Mouse (Mus musculus) thymus, adult 2 months (tissue): ENCODE results near the gene Nol4l. TPM values are rescaled to one million over a fixed set of nuclear protein-coding genes. Genes with fewer than 3 reads are reported as not detected.

Experiments used
- DNase-seq: peaks from one replicate; pipeline ENCODE4 v3.0.0; 2021
- H3K27ac ChIP-seq: fragments of 200-500 bp; 2 replicates; pipeline ENCODE4 v1.5.1; 2012; ENCODE audit warnings: low read length, control low read depth; ENCODE audit not compliant: control insufficient read depth, insufficient read depth
- H3K27me3 ChIP-seq: fragments of 200-500 bp; 2 replicates; pipeline ENCODE4 v1.6.1; 2012; ENCODE audit warnings: mild to moderate bottlenecking, low read length, moderate library complexity, mixed read lengths; ENCODE audit not compliant: control insufficient read depth, insufficient read depth
- H3K36me3 ChIP-seq: fragments of 200-500 bp; 2 replicates; pipeline ENCODE4 v1.6.1; 2012; ENCODE audit warnings: mild to moderate bottlenecking, low read length, moderate library complexity; ENCODE audit not compliant: control insufficient read depth, insufficient read depth
- H3K4me1 ChIP-seq: fragments of 200-500 bp; replicated peaks from 2 replicates; pipeline ENCODE4 v1.6.1; 2012; ENCODE audit warnings: low read length; ENCODE audit not compliant: control insufficient read depth, insufficient read depth
- H3K4me3 ChIP-seq: fragments of 200-500 bp; 2 replicates; pipeline ENCODE4 v1.5.1; 2012; ENCODE audit warnings: mild to moderate bottlenecking, low read length, control low read depth, moderate library complexity; ENCODE audit not compliant: control insufficient read depth, insufficient read depth
- CTCF ChIP-seq: fragments of 200-500 bp; IDR thresholded peaks from 2 replicates; pipeline ENCODE4 v1.5.1; 2012; ENCODE audit warnings: mild to moderate bottlenecking, control low read depth, low read length, moderate library complexity, borderline replicate concordance; ENCODE audit not compliant: control insufficient read depth, poor library complexity, insufficient read depth; ENCODE audit errors: extremely low read depth
- POLR2A ChIP-seq: fragments of 200-500 bp; IDR thresholded peaks from 2 replicates; pipeline ENCODE4 v1.6.1; 2012; ENCODE audit warnings: mild to moderate bottlenecking, low read length, control low read depth, moderate library complexity; ENCODE audit not compliant: control insufficient read depth, poor library complexity, insufficient read depth; ENCODE audit errors: extremely low read depth
- WGBS: fragments of 180-500 bp; shearing (Covaris S2); methylation state at CpG from one replicate; pipeline ENCODE4 v1.1.7; 2018; 5-methylcytosine and 5-hydroxymethylcytosine counted together
- polyA plus RNA-seq: library from polyadenylated mRNA; depleted of rRNA; stranded (reverse); fragments of >200 nt; gene quantifications from 2 replicates; pipeline ENCODE4 v1.2.3, GENCODE M21; 2012

The Nol4l gene
- polyA plus RNA-seq, 1 experiment = 4.2 TPM

GRCm38 (mm10) chr2:153441228-153441627, 88.5 kb downstream of the Nol4l start:
- WGBS = 89% methylated on average over 3 of the region's 3 CpGs
- Histone ChIP-seq H3K4me3 (no peak overlapping the region), H3K4me1 (peaks cover 19% of the 10 kb centered on the region), H3K36me3 (no peaks in the 10 kb centered on the region), H3K27ac (no peak overlapping the region), H3K27me3 (no peaks in the 10 kb centered on the region; the same call in 1 of the 2 replicates)
- TF ChIP-seq POLR2A = no peak
- no peak for DNase-seq

GRCm38 (mm10) chr2:153440755-153441154, 89.0 kb downstream of the Nol4l start:
- TF ChIP-seq POLR2A (no peak), CTCF (no peak)
- Histone ChIP-seq H3K36me3 (no peaks in the 10 kb centered on the region), H3K4me3 (no peak overlapping the region), H3K27ac (no peak overlapping the region), H3K4me1 (peaks cover 18% of the 10 kb centered on the region), H3K27me3 (no peaks in the 10 kb centered on the region; the same call in 1 of the 2 replicates)
- DNase-seq = no peak
- 84% methylated on average over 2 of the region's 2 CpGs for WGBS

DNA sequence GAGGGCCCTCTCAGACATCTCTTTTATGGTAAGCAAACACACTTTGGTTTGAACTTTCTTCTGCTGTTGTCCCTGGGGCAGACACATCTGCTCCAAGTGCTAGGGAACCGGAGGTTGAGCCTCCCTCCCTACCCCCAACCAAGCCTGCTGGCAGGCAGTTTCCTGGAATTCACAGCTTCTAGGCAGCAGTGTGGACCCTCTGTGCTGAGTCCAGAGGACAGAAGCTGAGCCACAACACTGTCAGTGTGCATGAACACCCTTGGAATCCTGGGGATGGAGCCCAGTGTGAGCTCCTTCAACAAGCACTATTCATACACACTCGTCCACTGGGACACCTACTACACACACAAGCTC, 92.5 kb downstream of the Nol4l start:
- no peak for DNase-seq
- Histone ChIP-seq H3K4me3 (no peak overlapping the region), H3K27me3 (no peaks in the 10 kb centered on the region), H3K4me1 (no peaks in the 10 kb centered on the region), H3K36me3 (no peaks in the 10 kb centered on the region), H3K27ac (no peak overlapping the region)
- TF ChIP-seq CTCF = no peak
- TF ChIP-seq POLR2A = no peak
- 70% methylated on average over 2 of the region's 2 CpGs for WGBS

- no peak overlapping the region for H3K4me3 ChIP-seq
- 83% methylated on average over 6 of the region's 6 CpGs for WGBS
- no peak overlapping the region for H3K27ac ChIP-seq
- no peaks in the 10 kb centered on the region for H3K27me3 ChIP-seq
- no peak for TF ChIP-seq POLR2A
- no peak for TF ChIP-seq CTCF
- no peaks in the 10 kb centered on the region for H3K4me1 ChIP-seq
- no peak for DNase-seq
- H3K36me3 ChIP-seq = no peaks in the 10 kb centered on the region
Measured at GRCm38 (mm10) chr2:153436641-153437305, 93.0 kb downstream of the Nol4l start.

DNA sequence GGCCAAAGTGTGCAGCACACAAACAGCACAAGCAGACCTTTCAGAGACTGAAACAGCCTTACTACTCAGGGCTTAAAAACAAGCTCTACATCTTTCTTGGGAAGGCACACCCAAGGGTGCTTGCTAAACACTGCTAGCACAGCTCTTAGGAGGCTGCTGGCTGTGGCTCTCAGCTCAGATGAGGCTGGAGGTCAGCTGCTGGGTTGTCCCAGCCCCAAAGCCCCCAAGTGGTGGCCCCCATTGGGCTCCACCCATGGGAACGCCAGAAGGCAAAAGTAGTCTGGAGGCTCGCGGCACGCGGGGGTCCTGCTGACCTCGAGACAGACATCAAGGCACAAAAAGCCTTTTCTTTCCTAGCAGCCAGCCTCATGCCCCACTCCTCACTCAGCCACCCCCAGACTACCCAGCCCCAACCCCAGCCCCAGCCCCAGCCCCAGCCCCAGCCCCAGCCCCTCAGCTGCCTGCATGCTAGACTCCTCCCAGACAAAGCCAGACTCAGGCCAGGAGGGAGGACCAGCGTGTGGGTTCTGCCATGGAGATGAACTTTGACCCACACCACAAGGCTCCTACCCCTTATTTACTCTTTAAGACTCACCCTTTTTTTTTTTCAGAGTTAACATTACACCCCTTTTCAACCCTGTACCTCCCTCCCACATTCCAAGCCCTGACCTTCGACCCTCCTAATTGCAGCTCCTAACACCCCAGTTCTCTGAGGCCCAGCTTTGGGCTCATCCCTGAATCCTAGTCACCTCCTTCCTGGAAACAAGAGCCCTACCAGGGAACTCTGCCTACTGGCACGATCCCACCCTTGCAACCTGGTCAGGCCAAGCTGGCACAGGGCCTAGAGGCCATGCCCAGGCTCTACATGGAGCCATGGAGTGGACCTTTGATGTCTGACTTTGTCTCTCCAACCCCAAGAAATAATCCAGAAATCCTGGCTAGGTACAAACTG, 94.6 kb downstream of the Nol4l start:
- WGBS = 89% methylated on average over 9 of the region's 9 CpGs
- H3K27me3 ChIP-seq = no peaks in the 10 kb centered on the region
- no peak for DNase-seq
- no peak for TF ChIP-seq POLR2A
- no peak for TF ChIP-seq CTCF
- H3K27ac ChIP-seq = no peak overlapping the region
- no peaks in the 10 kb centered on the region for H3K36me3 ChIP-seq
- H3K4me3 ChIP-seq = no peak overlapping the region
- no peaks in the 10 kb centered on the region for H3K4me1 ChIP-seq

DNA sequence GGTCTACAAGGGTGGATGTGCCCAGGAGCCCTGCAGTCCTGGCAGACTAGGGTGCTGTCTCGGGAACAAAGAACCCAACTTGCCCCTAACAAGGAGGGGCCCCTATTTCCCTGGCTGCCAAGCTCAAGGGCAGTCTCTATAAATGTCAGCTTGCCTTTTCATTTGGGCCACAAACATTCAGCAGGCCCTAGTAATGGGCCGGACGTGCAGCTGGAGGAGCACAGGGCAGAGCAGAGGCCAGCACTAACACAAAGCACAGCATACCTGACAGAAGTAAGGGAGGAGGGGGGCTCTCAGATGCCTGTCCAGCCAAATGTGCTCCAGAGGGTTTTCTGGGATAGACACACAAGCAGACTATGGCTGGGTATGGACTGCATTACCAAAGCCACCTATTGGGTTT, 95.9 kb downstream of the Nol4l start:
- Histone ChIP-seq H3K27ac (no peak overlapping the region), H3K27me3 (no peaks in the 10 kb centered on the region), H3K4me3 (no peak overlapping the region), H3K4me1 (no peaks in the 10 kb centered on the region), H3K36me3 (no peaks in the 10 kb centered on the region)
- WGBS = 99% methylated on average over 3 of the region's 3 CpGs
- TF ChIP-seq CTCF = no peak
- no peak for TF ChIP-seq POLR2A
- no peak for DNase-seq

GRCm38 (mm10) chr2:153432492-153432891, 97.3 kb downstream of the Nol4l start:
- WGBS = 96% methylated on average over 7 of the region's 7 CpGs

More at GRCm38 (mm10) chr2:153432492-153432891, 97.3 kb downstream of the Nol4l start:
- no peak for TF ChIP-seq POLR2A
- Histone ChIP-seq H3K27ac (no peak overlapping the region), H3K36me3 (no peaks in the 10 kb centered on the region), H3K27me3 (no peaks in the 10 kb centered on the region), H3K4me3 (no peak overlapping the region), H3K4me1 (no peaks in the 10 kb centered on the region)
- DNase-seq = no peak
